Mouse (Mus musculus) brain, embryonic 14.5 days (tissue): Measurements from ENCODE around the gene Csmd2.

Experiments used
- CTCF ChIP-seq: fragments of 200-500 bp; IDR thresholded peaks from 2 replicates; pipeline ENCODE4 v1.5.1; 2012; ENCODE audit warnings: inconsistent platforms, mild to moderate bottlenecking, moderate library complexity, borderline replicate concordance; ENCODE audit not compliant: insufficient read depth, insufficient read length; ENCODE audit errors: extremely low read depth
- POLR2A ChIP-seq: fragments of 200-500 bp; IDR thresholded peaks from 2 replicates; pipeline ENCODE4 v1.6.1; 2012; ENCODE audit warnings: mild to moderate bottlenecking, inconsistent platforms, borderline replicate concordance; ENCODE audit not compliant: poor library complexity, insufficient read depth, insufficient read length, severe bottlenecking; ENCODE audit errors: extremely low read depth

DNA sequence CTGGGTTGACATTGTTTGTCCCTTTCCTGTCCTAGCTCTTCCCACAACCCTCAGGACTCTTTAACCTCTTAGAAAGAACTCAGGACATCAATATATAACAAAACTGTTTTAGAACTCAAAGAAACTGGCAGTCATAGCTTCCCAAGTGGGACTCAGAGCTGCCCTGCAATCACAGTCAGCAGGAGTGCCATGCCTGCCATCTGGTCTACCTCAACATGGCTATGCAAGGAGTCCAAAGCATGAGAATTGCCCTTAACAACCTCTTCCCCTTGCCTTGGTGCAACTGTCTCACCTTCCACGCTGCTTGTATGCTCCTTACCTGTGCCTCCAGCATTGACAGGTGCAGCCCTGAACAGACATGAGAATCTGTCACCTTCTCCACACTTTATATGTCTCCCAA lies 415.0 kb downstream of the Csmd2 start:
- TF ChIP-seq CTCF, result no peak
- TF ChIP-seq POLR2A, result no peak
